Mouse (Mus musculus): ENCODE results near the gene Frmd8.

The Frmd8 gene

DNA sequence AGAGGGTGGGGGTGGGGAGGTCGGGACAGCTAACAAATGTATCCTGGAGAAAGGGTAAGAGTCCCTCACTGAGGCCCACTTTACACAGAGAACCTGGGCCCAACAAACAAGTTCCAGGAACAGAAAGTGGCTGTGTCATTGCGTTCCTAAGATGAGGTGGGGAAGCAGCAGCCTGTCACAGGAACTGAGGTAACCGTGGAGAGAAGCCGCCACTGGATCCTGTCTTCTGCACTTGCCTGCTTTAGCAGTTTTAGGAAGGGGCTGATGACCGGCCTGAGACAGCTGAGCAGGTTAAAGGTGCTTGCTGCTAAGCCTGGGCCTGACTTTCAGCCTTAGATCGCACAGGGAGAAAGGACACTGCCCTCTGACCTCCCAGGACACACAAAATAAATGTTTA is 68.3 kb downstream of the Frmd8 start:
- WGBS = 27% methylated on average over 6 of the region's 6 CpGs

- 7% methylated on average over 8 of the region's 8 CpGs for WGBS
These were observed 68.8 kb downstream of the Frmd8 start for GRCm38 (mm10) chr19:5806051-5806808.

DNA sequence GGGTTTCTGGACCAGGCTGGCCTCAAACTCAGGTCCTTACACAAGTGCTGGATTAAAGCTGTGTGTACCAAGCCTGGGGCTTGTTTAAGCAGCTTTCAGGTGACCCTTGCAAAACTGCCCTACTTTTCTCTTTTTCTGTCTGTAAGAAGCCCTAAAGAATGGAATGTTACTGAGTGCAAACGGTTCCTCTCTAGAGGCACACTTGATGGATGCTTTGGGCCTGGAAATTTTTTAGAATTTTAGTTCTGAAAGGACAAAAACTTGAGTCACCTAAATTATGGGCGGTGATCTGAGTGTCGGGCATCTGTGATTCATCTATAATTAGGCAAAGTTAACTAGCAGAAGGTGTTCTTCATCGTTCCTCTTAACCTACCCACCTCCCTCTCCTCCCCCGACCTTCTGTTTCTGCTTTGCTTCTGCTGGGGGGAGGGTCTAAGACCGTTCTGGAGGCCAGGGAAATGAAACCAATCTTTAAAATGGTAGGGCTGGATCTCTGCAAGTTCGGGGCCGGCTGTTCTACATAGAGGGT is 70.6 kb downstream of the Frmd8 start:
- WGBS = 23% methylated on average over 8 of the region's 8 CpGs

DNA sequence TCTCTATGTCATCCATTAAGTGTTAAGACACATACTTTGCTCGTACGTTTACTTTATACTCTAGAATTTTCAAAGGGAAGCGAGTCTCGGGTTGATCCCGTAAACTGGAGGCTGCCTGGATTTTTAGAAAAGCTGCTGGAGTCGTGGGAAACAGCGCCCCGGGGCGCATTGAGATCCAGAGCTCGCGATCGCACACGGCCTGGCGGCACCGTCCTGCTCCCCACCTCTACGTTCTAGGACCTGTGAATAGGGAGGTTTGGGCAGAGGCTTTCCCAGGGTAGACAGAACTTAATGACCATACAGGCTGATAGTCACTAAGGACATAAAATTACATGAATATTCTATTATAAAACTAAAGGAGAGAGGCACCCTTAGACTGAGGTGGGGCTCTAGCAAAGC is 71.2 kb downstream of the Frmd8 start:
- 1% methylated on average over 16 of the region's 16 CpGs for WGBS

- under 1% methylated on average over 67 of the region's 67 CpGs for WGBS
These were observed 71.8 kb downstream of the Frmd8 start for GRCm38 (mm10) chr19:5803041-5803880.

DNA sequence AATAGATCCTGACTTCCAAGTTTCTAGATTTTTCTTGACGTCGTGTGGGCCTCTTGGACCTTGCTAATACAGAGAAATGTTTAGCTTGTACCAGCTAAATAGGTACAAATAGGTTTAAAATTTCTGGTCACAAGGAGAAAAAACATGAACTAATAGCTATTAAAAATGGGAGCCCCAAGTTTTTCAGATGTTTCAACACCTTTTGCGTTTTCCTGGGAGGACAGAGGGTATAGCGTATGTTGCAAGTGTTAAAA is 72.4 kb downstream of the Frmd8 start:
- WGBS = 0% methylated on average over 4 of the region's 4 CpGs

GRCm38 (mm10) chr19:5802011-5802786 is 72.9 kb downstream of the Frmd8 start:
- WGBS = under 1% methylated on average over 25 of the region's 25 CpGs

GRCm38 (mm10) chr19:5801432-5801964 is 73.6 kb downstream of the Frmd8 start:
- WGBS = 0% methylated on average over 3 of the region's 3 CpGs

DNA sequence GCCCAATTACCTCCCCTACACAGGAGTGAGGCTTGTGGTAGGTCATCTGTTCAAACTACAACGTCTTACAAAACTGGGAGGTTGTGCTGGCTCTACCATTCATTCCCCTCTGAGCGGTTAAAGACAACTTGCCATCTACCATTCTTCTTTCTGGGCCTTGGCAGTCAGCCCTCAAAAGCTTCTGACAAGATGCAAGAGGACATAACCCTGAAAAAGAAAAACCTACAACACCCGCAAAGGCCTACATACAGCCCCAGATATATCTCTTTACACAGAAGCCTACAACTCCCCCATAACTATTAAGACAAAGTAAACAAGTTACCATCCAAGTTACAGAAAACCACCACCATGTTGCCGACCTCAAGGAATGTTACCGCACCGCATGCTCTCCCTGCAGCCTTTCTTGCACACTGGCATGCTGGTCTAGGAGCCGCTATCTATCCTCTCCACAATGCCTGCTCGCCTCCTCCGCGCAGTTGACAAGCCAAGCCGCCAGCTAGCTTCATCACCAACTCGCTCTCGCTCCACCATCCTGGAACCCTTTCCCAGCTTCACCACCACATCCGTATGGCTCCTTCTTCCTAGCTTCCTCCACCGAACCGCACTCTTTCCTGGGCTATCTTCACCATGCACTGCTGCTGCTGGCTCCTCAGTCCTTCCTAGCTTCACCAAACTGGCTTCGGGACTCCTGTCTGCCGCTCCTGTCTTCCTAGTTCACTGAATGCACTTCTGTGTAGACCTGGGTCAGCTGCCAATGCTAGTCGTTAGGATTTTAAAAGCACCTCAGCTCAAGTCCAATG is 74.2 kb downstream of the Frmd8 start:
- under 1% methylated on average over 19 of the region's 19 CpGs for WGBS

GRCm38 (mm10) chr19:5800350-5800631 is 74.8 kb downstream of the Frmd8 start:
- 2% methylated on average over 2 of the region's 2 CpGs for WGBS

All from cerebral cortex, adult 2 months (tissue).